Mouse (Mus musculus) embryonic fibroblast, embryonic 13.5 days (primary cell): ENCODE measurements around the gene Fkbp5.

Experiments
- CTCF ChIP-seq: IDR thresholded peaks from 2 replicates; pipeline ENCODE4 v1.5.1; 2011; ENCODE audit warnings: mild to moderate bottlenecking, control low read depth, low read length, moderate library complexity, borderline replicate concordance; ENCODE audit not compliant: insufficient read depth
- POLR2A ChIP-seq: IDR thresholded peaks from 2 replicates; pipeline ENCODE4 v1.6.1; 2011; ENCODE audit warnings: low read depth, mild to moderate bottlenecking, control low read depth, low read length, moderate library complexity

DNA sequence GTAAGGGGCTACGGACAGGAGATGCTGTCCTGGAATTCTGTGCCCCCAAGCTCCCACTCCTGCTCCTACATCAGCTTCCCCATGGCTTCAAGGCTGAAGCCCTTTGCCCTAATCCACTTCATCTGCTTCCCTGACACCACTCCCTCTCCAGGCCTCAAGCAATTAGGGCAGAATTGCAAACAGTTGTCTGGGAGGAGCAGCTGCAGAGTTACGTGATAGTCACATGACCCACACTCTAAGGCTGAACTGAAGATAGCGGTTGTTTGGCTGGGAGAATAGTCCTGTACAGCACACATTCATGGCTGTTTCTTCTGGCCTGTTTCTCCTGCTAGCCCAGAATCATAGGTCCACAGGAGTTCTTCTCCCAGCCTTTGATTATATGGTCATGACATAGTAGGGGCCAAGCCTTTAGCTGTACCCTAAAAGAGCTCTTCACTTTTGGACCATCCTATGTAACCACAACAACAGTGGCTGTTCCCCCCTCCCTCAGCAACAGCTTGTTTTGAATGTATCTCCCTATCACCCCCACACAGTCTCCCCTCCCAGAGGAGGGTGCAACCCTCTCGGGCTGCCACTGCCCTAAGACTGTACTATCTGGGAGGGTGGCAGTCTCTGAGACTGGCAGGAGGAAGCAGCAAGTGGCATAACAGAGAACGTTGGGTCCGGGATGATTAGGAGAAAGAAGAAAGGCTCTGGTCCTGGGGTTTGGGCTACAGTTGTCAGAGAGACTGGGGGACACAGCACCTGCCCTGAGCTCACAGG lies 39.5 kb upstream of the Fkbp5 start:
- TF ChIP-seq CTCF (no peak), POLR2A (no peak)
